Mouse (Mus musculus) G1E (cell line): Measurements from ENCODE around the gene Nt5c1b.

Experiments
- CTCF ChIP-seq: IDR thresholded peaks from 2 replicates; pipeline ENCODE4 v1.5.1; 2012; ENCODE audit warnings: low read depth, low read length, inconsistent platforms, mixed read lengths
- GATA1 ChIP-seq: IDR thresholded peaks from 2 replicates; pipeline ENCODE4 v1.6.1; 2012; ENCODE audit warnings: borderline replicate concordance, low read length, inconsistent platforms, mixed read lengths
- POLR2AphosphoS5 ChIP-seq: IDR thresholded peaks from 2 replicates; pipeline ENCODE4 v1.6.1; 2012; ENCODE audit warnings: low read depth, low read length, inconsistent platforms; ENCODE audit not compliant: insufficient replicate concordance

GRCm38 (mm10) chr12:10357756-10358155, 12.0 kb upstream of the Nt5c1b start:
- no peak for TF ChIP-seq CTCF
- TF ChIP-seq GATA1 = no peak
- no peak for TF ChIP-seq POLR2AphosphoS5
